Mouse (Mus musculus) ES-Bruce4 (cell line): ENCODE data around the gene Irs3.

ENCODE experiments used
- CTCF ChIP-seq: IDR thresholded peaks from one replicate; pipeline ENCODE4 v1.8.1; 2011; ENCODE audit warnings: low read depth, low read length
- EP300 ChIP-seq: IDR thresholded peaks from 2 replicates; pipeline ENCODE4 v1.6.1; 2011; ENCODE audit warnings: low read depth, low read length; ENCODE audit not compliant: insufficient read depth

DNA sequence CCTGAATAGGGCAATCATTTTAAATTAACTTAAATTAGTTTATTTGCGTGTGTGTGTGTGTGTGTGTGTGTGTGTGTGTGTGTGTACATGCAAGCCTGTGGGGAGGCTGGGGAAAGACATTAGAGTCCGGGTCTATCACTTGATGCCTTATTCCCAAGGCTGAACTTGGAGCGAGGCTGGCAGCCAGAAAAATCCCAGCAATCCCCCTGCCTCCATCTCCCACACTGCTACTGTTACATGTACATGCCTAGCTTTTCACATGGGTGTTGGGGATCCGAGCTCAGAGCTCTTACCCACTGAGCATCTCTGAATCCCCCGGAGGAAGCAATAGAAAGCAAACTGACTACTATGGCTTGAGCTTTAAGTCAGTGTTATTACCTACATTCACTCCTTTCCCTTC lies 26.8 kb upstream of the Irs3 start:
- no peak for TF ChIP-seq CTCF
- TF ChIP-seq EP300 = no peak
